Mouse (Mus musculus) hindbrain, embryonic 12.5 days (tissue): Measurements from ENCODE around the gene Ythdf2. TPM values are rescaled to one million over a fixed set of nuclear protein-coding genes. Genes with fewer than 3 reads are reported as not detected.

ENCODE experiments used
- ATAC-seq: fragments of 200-750 bp; cut with Nextera tagmentation; 2 replicates; pipeline ENCODE4 v1.8.0; 2017; ENCODE audit warnings: moderate TSS enrichment; ENCODE audit not compliant: low FRiP score
- H3K27ac ChIP-seq: fragments of 300-500 bp; sonication (generic); 2 replicates; pipeline ENCODE4 v1.5.1; 2016; ENCODE audit warnings: mild to moderate bottlenecking
- H3K27me3 ChIP-seq: fragments of 300-500 bp; sonication (generic); 2 replicates; pipeline ENCODE4 v1.6.1; 2016; ENCODE audit warnings: mild to moderate bottlenecking
- H3K36me3 ChIP-seq: fragments of 300-500 bp; sonication (generic); 2 replicates; pipeline ENCODE4 v1.6.1; 2016; ENCODE audit warnings: mild to moderate bottlenecking
- H3K4me1 ChIP-seq: fragments of 300-500 bp; sonication (generic); 2 replicates; pipeline ENCODE4 v1.6.1; 2016
- H3K4me2 ChIP-seq: fragments of 300-500 bp; sonication (generic); replicated peaks from 2 replicates; pipeline ENCODE4 v1.6.1; 2016; ENCODE audit warnings: mild to moderate bottlenecking
- H3K4me3 ChIP-seq: fragments of 300-500 bp; sonication (generic); 2 replicates; pipeline ENCODE4 v1.5.1; 2016; ENCODE audit warnings: mild to moderate bottlenecking
- H3K9ac ChIP-seq: fragments of 300-500 bp; sonication (generic); 2 replicates; pipeline ENCODE4 v1.6.1; 2016; ENCODE audit warnings: mild to moderate bottlenecking, moderate library complexity
- H3K9me3 ChIP-seq: fragments of 300-500 bp; sonication (generic); replicated peaks from 2 replicates; pipeline ENCODE4 v1.6.1; 2016; ENCODE audit warnings: mild to moderate bottlenecking
- WGBS: fragments of 180-500 bp; shearing (Covaris S2); methylation state at CpG from one replicate; pipeline ENCODE4 v1.1.7; 2016; 5-methylcytosine and 5-hydroxymethylcytosine counted together
- polyA plus RNA-seq: library from polyadenylated mRNA; unstranded; fragments of >200 nt; fragmentation: Nextera tagmentation; extraction: Ambion mirVana; gene quantifications from 2 replicates; pipeline ENCODE4 v1.2.1, GENCODE M21; 2016

The Ythdf2 gene
- polyA plus RNA-seq, 1 experiment from 2014 or later = 141 TPM

GRCm38 (mm10) chr4:132198285-132198712 is 13.8 kb downstream of the Ythdf2 start:
- no peak overlapping the region for H3K9ac ChIP-seq
- no peaks in the 10 kb centered on the region for H3K9me3 ChIP-seq
- peaks cover 32% of the 10 kb centered on the region for H3K36me3 ChIP-seq
- H3K4me3 ChIP-seq = no peak overlapping the region
- no peak overlapping the region for H3K4me2 ChIP-seq
- ATAC-seq = no peak
- H3K4me1 ChIP-seq = peaks cover 27% of the 10 kb centered on the region
- H3K27me3 ChIP-seq = no peaks in the 10 kb centered on the region
- no peak overlapping the region for H3K27ac ChIP-seq
- 69% methylated on average over 4 of the region's 4 CpGs for WGBS

GRCm38 (mm10) chr4:132194975-132195374 is 17.1 kb downstream of the Ythdf2 start:
- H3K9me3 ChIP-seq = no peaks in the 10 kb centered on the region
- ATAC-seq = no peak
- H3K36me3 ChIP-seq = peaks cover 31% of the 10 kb centered on the region
- WGBS = 93% methylated on average over 3 of the region's 3 CpGs
- no peaks in the 10 kb centered on the region for H3K27me3 ChIP-seq
- no peak overlapping the region for H3K9ac ChIP-seq
- peaks cover 11% of the 10 kb centered on the region for H3K4me1 ChIP-seq
- H3K4me2 ChIP-seq = no peak overlapping the region
- no peak overlapping the region for H3K4me3 ChIP-seq
- H3K27ac ChIP-seq = no peak overlapping the region

GRCm38 (mm10) chr4:132194373-132194772 is 17.7 kb downstream of the Ythdf2 start:
- Histone ChIP-seq H3K27me3 (no peaks in the 10 kb centered on the region), H3K4me3 (no peak overlapping the region), H3K4me1 (peaks cover 10% of the 10 kb centered on the region), H3K9me3 (no peaks in the 10 kb centered on the region), H3K9ac (no peak overlapping the region), H3K27ac (no peak overlapping the region), H3K4me2 (no peak overlapping the region), H3K36me3 (peaks cover 29% of the 10 kb centered on the region)
- 96% methylated on average over 6 of the region's 6 CpGs for WGBS
- no peak for ATAC-seq

DNA sequence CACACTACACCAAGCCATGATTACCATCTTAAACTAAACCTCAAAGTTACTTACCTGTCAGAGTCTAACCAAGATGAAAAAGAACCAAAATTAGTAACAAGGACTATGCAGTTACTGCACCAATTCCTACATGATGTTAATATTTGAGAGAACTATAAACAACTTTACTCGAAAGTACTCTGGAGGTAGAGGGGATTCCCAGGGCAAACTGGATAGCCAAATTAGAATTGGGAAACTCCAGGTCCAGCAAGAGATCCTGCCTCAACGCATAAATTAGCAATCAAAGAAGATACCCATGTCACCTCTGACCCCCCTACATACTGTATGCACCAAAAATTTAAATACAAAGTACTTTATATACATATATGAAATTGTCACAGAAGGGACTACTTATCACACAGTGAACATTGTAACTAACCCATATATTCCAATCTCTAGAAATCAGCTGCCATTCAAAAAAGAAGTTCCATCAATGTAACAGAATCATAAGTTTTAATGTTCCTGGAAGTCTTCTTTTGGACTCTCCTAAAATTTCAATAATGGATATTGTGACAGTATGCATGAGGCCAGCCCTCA is 24.2 kb downstream of the Ythdf2 start:
- Histone ChIP-seq H3K27ac (no peak overlapping the region), H3K36me3 (peaks cover 40% of the 10 kb centered on the region), H3K4me1 (no peaks in the 10 kb centered on the region), H3K9ac (no peak overlapping the region), H3K4me2 (no peak overlapping the region), H3K4me3 (no peak overlapping the region), H3K27me3 (no peaks in the 10 kb centered on the region), H3K9me3 (no peaks in the 10 kb centered on the region)
- 94% methylated on average over 2 of the region's 2 CpGs for WGBS
- ATAC-seq = no peak

GRCm38 (mm10) chr4:132183162-132183561 is 28.9 kb downstream of the Ythdf2 start:
- Histone ChIP-seq H3K27ac (no peak overlapping the region), H3K9me3 (no peaks in the 10 kb centered on the region), H3K4me2 (no peak overlapping the region), H3K36me3 (peaks cover 35% of the 10 kb centered on the region), H3K4me3 (no peak overlapping the region), H3K4me1 (no peaks in the 10 kb centered on the region), H3K9ac (no peak overlapping the region), H3K27me3 (no peaks in the 10 kb centered on the region)
- ATAC-seq = no peak
- 96% methylated on average over 3 of the region's 3 CpGs for WGBS

DNA sequence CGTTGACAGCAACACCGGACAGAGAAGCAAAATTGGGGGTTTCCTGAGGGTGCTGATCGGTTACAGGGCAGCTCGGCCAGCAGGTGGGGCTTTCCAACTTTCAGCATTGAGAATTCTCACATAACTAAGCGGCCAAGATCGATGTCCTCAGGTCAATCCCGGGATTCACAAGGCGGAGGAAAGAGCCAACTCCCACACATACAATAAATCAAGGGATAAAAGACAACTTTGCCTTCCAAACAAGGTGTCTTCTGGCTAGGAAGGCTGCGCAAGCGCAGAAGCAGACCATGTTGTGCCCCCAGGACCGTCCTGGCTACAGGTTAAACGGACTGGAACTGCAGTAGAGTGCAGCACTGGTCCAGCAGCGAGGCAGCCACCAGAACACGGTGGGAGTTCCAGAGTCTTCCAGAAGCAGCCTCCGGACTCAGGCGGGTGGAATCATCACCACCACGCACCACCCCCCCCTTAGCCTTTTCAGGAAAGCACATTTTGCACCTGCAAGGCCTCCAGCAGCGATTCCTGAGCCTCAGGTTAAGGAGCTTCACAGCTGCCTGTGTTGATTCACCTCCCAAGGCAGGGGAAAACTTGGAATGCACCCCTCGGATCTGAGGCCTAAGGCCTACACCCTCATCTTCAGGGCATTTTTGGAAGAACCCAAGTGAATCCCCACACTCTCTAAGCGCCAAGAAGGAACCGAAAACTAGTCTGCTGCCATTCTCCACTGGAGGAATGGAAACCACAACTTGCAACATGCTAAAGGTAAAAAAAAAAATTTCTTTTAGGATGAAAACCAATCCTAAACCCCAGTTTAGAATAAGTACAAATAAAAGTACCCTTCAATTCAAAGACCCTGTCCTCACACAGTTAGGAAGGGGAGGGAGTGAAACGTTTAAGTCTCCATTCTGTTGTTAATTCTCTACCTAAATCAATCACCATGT is 30.1 kb downstream of the Ythdf2 start:
- Histone ChIP-seq H3K4me3 (no peak overlapping the region), H3K27ac (no peak overlapping the region), H3K4me1 (no peaks in the 10 kb centered on the region), H3K9me3 (no peaks in the 10 kb centered on the region), H3K4me2 (no peak overlapping the region), H3K27me3 (no peaks in the 10 kb centered on the region), H3K9ac (no peak overlapping the region), H3K36me3 (peaks cover 31% of the 10 kb centered on the region)
- 70% methylated on average over 22 of the region's 22 CpGs for WGBS
- ATAC-seq = no peak

DNA sequence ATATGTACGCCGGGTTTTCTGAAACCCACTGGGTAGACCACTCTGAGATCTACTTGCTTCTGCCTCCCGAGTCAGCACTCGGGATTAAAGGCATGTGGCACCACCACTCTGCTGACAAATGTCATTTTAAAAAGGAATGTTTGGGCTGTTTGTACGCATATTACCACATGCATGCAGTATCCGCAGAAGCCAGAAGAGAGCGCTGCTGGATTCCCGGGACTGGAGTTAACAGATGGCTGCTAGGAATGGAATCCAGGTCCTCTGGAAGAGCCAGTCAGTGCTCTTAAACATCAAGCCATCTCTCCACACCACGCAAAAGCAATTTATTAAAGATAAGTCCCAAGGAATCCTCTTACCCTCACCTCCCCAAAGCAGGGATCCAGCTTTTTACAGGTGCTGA is 31.4 kb downstream of the Ythdf2 start:
- 74% methylated on average over 9 of the region's 9 CpGs for WGBS

DNA sequence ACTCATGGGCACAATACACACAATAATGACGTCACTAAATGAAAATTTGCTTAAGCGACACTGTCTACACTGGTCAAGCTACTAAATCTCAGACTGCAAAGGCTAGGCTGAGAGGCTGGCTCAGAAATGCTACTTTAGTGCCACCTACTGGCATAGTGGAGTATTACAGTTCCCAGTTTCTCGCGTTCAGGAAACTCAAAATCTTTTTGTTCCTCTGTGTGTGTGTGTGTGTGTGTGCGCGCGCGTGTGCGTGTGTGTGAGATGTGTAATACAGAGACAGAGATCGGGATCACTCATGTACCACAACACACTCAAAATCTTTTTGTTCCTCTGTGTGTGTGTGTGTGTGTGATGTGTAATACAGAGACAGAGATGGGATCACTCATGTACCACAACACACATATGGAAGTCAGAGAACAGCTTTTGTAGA is 33.5 kb downstream of the Ythdf2 start:
- ATAC-seq = peak; percentile 76
- WGBS = 7% methylated on average over 10 of the region's 10 CpGs
- H3K36me3 ChIP-seq = peaks cover 15% of the 10 kb centered on the region
- H3K4me2 ChIP-seq = no peak overlapping the region
- H3K27me3 ChIP-seq = no peaks in the 10 kb centered on the region
- H3K9me3 ChIP-seq = no peaks in the 10 kb centered on the region
- H3K27ac ChIP-seq = no peak overlapping the region
- H3K4me1 ChIP-seq = no peaks in the 10 kb centered on the region
- no peak overlapping the region for H3K9ac ChIP-seq
- no peak overlapping the region for H3K4me3 ChIP-seq

More for the DNA sequence above, 31.4 kb downstream of the Ythdf2 start:
- Histone ChIP-seq H3K4me3 (no peak overlapping the region), H3K9ac (no peak overlapping the region), H3K4me1 (no peaks in the 10 kb centered on the region), H3K4me2 (no peak overlapping the region), H3K27me3 (no peaks in the 10 kb centered on the region), H3K9me3 (no peaks in the 10 kb centered on the region), H3K27ac (no peak overlapping the region), H3K36me3 (peaks cover 29% of the 10 kb centered on the region)
- no peak for ATAC-seq

- Histone ChIP-seq H3K9ac (no peak overlapping the region), H3K4me2 (no peak overlapping the region), H3K27ac (no peak overlapping the region), H3K4me1 (0 out of 2 replicates have a peak, but pooled peaks cover 5% of the 10 kb centered on the region), H3K36me3 (peaks cover 3% of the 10 kb centered on the region; the same call in 1 of the 2 replicates), H3K4me3 (no peak overlapping the region), H3K9me3 (no peaks in the 10 kb centered on the region), H3K27me3 (no peaks in the 10 kb centered on the region)
- ATAC-seq = no peak
- WGBS = 60% methylated on average over 10 of the region's 10 CpGs
Measured at GRCm38 (mm10) chr4:132176474-132176873, 35.6 kb downstream of the Ythdf2 start.

DNA sequence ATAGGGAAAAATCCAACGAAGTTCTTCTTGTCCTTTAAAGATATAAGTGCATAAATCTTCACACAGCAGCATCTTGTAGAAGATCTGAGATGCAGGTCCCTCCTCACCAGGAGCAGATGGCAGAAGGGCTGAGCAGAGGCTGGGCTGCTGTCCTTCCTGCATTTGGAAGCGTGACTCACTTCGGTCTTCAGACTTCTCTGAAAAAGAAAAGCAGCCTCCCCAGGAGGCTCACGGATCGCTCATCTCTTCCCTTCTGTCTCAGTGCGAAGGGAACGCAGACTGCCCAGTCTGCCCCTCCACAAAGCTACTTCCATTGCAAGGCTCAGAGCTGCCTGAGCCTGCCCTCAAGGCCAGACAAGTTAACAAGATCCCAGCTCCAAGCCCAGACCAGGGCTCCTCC is 41.2 kb downstream of the Ythdf2 start:
- Histone ChIP-seq H3K4me1 (peaks cover 10% of the 10 kb centered on the region), H3K27me3 (no peaks in the 10 kb centered on the region), H3K9ac (no peak overlapping the region), H3K9me3 (no peaks in the 10 kb centered on the region), H3K4me3 (no peak overlapping the region), H3K27ac (no peak overlapping the region), H3K36me3 (no peaks in the 10 kb centered on the region), H3K4me2 (no peak overlapping the region)
- ATAC-seq = no peak
- WGBS = 18% methylated on average over 7 of the region's 7 CpGs

- 83% methylated on average over 5 of the region's 5 CpGs for WGBS
- Histone ChIP-seq H3K4me2 (no peak overlapping the region), H3K9me3 (no peaks in the 10 kb centered on the region), H3K27ac (no peak overlapping the region), H3K36me3 (no peaks in the 10 kb centered on the region), H3K4me3 (no peak overlapping the region), H3K4me1 (peaks cover 16% of the 10 kb centered on the region), H3K27me3 (no peaks in the 10 kb centered on the region), H3K9ac (no peak overlapping the region)
- ATAC-seq = no peak
Measured at GRCm38 (mm10) chr4:132169761-132170160, 42.3 kb downstream of the Ythdf2 start.

DNA sequence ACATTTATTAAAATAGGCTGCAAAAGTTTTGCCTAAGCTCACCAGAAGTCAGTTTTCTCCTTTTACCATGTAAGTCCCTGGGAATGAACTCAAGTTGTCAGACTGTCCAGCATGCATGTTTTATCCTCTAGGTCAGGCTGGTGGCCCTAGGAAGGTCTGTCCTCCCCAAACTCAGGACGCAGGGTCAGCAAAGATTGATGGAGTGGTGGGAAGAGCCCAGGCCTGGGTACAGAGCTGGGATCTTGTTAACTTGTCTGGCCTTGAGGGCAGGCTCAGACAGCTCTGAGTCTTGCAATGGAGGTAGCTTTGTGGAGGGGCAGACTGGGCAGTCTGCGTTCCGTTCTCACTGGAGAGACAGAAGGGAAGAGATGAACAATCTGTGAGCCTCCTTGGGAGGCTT is 42.8 kb downstream of the Ythdf2 start:
- no peak overlapping the region for H3K4me2 ChIP-seq
- no peak overlapping the region for H3K4me3 ChIP-seq
- WGBS = 89% methylated on average over 3 of the region's 3 CpGs

More for the DNA sequence above, 42.8 kb downstream of the Ythdf2 start:
- no peaks in the 10 kb centered on the region for H3K9me3 ChIP-seq
- no peak overlapping the region for H3K9ac ChIP-seq
- no peaks in the 10 kb centered on the region for H3K27me3 ChIP-seq
- no peaks in the 10 kb centered on the region for H3K36me3 ChIP-seq
- no peak overlapping the region for H3K27ac ChIP-seq
- ATAC-seq = no peak
- H3K4me1 ChIP-seq = peaks cover 16% of the 10 kb centered on the region
